Mouse (Mus musculus) effector memory CD4-positive, alpha-beta T cell, adult 7 months (primary cell): ENCODE data around the gene Gch1. TPM values are rescaled to one million over a fixed set of nuclear protein-coding genes. Genes with fewer than 3 reads are reported as not detected.

Experiments used
- polyA plus RNA-seq: library from polyadenylated mRNA; unstranded; fragments of 100-300 nt; shearing (Covaris generic); gene quantifications from one replicate; pipeline ENCODE4 v1.2.1, GENCODE M21; 2017

Gene Gch1
- polyA plus RNA-seq: 137 TPM

DNA sequence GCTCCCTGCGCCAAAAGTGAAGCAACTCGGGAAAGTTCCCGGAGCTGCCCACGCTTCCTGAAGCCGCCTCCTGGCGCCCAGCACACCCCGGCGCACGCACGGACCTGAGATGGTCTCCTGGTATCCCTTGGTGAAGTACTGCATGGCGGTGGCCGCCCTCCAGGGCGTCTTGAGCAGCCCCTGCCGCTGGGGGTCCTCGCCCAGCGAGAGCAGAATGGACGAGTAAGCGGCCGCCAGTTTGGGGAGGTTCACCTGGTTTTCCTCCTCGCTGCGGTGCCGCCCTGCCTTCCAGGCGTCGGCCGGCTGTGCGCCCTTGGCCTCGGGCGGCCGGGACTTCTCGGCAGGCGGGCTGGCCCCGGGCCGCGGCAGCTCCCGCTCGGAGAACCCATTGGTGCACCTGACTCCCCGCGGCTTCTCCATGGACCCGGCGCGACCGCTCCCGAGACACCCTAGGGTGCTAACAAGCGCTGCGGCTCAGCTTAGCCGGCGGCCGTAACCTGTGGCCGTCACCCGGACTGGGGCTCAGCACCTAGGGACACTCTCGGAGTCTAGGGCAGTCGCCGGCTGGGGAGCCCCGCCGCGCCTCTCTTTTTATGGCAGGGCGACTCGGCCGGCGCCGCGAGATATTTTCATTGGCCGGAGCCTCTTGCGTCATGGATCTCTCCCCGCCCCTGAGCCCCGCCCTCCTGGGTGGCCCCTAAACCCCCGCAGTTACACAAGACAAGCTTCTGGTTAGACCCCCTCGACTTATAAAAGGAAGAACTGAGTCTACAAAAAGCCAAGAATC is at the start of gene Gch1:
Gene Gch1 (minus strand): TSS at position 566 of the 787 bp plus-strand sequence.

Other genes with a start within 250 kb of the Gch1 start
- 9.0 TPM for gene Wdhd1, start 87.4 kb upstream of the Gch1 start, polyA plus RNA-seq
- gene Socs4, start 87.5 kb upstream of the Gch1 start, polyA plus RNA-seq: 36.3 TPM
- 91.1 TPM for gene Mapk1ip1l, start 108.9 kb upstream of the Gch1 start, polyA plus RNA-seq
- gene Lgals3, start 178.3 kb upstream of the Gch1 start, polyA plus RNA-seq: 96.9 TPM
- 6.0 TPM for gene Dlgap5, start 229.0 kb upstream of the Gch1 start, polyA plus RNA-seq